Mouse (Mus musculus): ENCODE data around the gene Ggct.

GRCm38 (mm10) chr6:54984096-54984495 is 8.7 kb downstream of the Ggct start:
- no peak for TF ChIP-seq CTCF (IDR thresholded peaks at IDR 0.05; ENCODE audit: control insufficient read depth, insufficient read depth, insufficient read length)
- no peak for TF ChIP-seq MAX (IDR thresholded peaks at IDR 0.05)
